Mouse (Mus musculus): ENCODE measurements at regions not wholly inside any gene's neighbourhood (a gene's known extent, or its start where the extent isn't known, plus 50 kb on each side); places are given as distances from the start of the nearest gene placed in this dataset.

GRCm38 (mm10) chr13:25548551-25548950 is 278.2 kb upstream of the Nrsn1 start:
- 91% methylated on average over 9 of the region's 9 CpGs for WGBS
- Histone ChIP-seq H3K9me3 (peaks cover 5% of the 10 kb centered on the region; the same call in 1 of the 2 replicates), H3K9ac (replicated peaks) (no peak overlapping the region), H3K27me3 (no peaks in the 10 kb centered on the region), H3K27ac (no peak overlapping the region), H3K4me3 (replicated peaks) (no peak overlapping the region), H3K36me3 (no peaks in the 10 kb centered on the region), H3K4me1 (replicated peaks) (no peaks in the 10 kb centered on the region), H3K4me2 (no peak overlapping the region)
- no peak for ATAC-seq (ENCODE audit: insufficient number of reproducible peaks, insufficient read depth, low FRiP score, low TSS enrichment, low read depth)

- H3K9ac ChIP-seq (replicated peaks) = no peak overlapping the region
- no peak overlapping the region for H3K4me2 ChIP-seq
- WGBS = 72% methylated on average over 12 of the region's 12 CpGs
- H3K4me1 ChIP-seq (replicated peaks) = no peaks in the 10 kb centered on the region
- H3K27ac ChIP-seq = no peak overlapping the region
- no peaks in the 10 kb centered on the region for H3K27me3 ChIP-seq
- H3K9me3 ChIP-seq = peaks cover 5% of the 10 kb centered on the region; the same call in 1 of the 2 replicates
- no peak overlapping the region for H3K4me3 ChIP-seq (replicated peaks)
- no peaks in the 10 kb centered on the region for H3K36me3 ChIP-seq
- ATAC-seq (ENCODE audit: insufficient number of reproducible peaks, insufficient read depth, low FRiP score, low TSS enrichment, low read depth) = no peak
Observed at GRCm38 (mm10) chr13:25547150-25548145, 277.1 kb upstream of the Nrsn1 start.

- Histone ChIP-seq H3K4me2 (no peak overlapping the region), H3K36me3 (no peaks in the 10 kb centered on the region), H3K4me1 (replicated peaks) (no peaks in the 10 kb centered on the region), H3K27me3 (no peaks in the 10 kb centered on the region), H3K9me3 (0 out of 2 replicates have a peak, but pooled peaks cover 9% of the 10 kb centered on the region), H3K9ac (replicated peaks) (no peak overlapping the region), H3K4me3 (replicated peaks) (no peak overlapping the region), H3K27ac (no peak overlapping the region)
- ATAC-seq (ENCODE audit: insufficient number of reproducible peaks, insufficient read depth, low FRiP score, low TSS enrichment, low read depth) = no peak
- WGBS = 56% methylated on average over 3 of the region's 3 CpGs
Observed at GRCm38 (mm10) chr13:25524094-25524493, 253.8 kb upstream of the Nrsn1 start.

- Histone ChIP-seq H3K4me2 (no peak overlapping the region), H3K9me3 (no peaks in the 10 kb centered on the region), H3K9ac (replicated peaks) (no peak overlapping the region), H3K4me1 (replicated peaks) (peaks cover 6% of the 10 kb centered on the region; the same call in 1 of the 2 replicates), H3K27ac (no peak overlapping the region), H3K4me3 (replicated peaks) (no peak overlapping the region), H3K36me3 (no peaks in the 10 kb centered on the region), H3K27me3 (no peaks in the 10 kb centered on the region)
- no peak for ATAC-seq (ENCODE audit: insufficient number of reproducible peaks, insufficient read depth, low FRiP score, low TSS enrichment, low read depth)
Observed at GRCm38 (mm10) chr13:25507355-25507754, 237.1 kb upstream of the Nrsn1 start.

GRCm38 (mm10) chr13:25494492-25495034 is 224.3 kb upstream of the Nrsn1 start:
- H3K36me3 ChIP-seq = no peaks in the 10 kb centered on the region
- no peak overlapping the region for H3K4me3 ChIP-seq (replicated peaks)
- no peak overlapping the region for H3K27ac ChIP-seq
- no peak overlapping the region for H3K4me2 ChIP-seq
- no peaks in the 10 kb centered on the region for H3K4me1 ChIP-seq (replicated peaks)
- no peak overlapping the region for H3K9ac ChIP-seq (replicated peaks)
- no peak for ATAC-seq (ENCODE audit: insufficient number of reproducible peaks, insufficient read depth, low FRiP score, low TSS enrichment, low read depth)
- no peaks in the 10 kb centered on the region for H3K9me3 ChIP-seq
- no peaks in the 10 kb centered on the region for H3K27me3 ChIP-seq
- 73% methylated on average over 7 of the region's 7 CpGs for WGBS

- no peak overlapping the region for H3K4me2 ChIP-seq
- H3K27me3 ChIP-seq = no peaks in the 10 kb centered on the region
- H3K4me3 ChIP-seq (replicated peaks) = no peak overlapping the region
- 65% methylated on average over 4 of the region's 4 CpGs for WGBS
- H3K9me3 ChIP-seq = no peaks in the 10 kb centered on the region
- no peaks in the 10 kb centered on the region for H3K4me1 ChIP-seq (replicated peaks)
- no peaks in the 10 kb centered on the region for H3K36me3 ChIP-seq
- no peak overlapping the region for H3K27ac ChIP-seq
- ATAC-seq (ENCODE audit: insufficient number of reproducible peaks, insufficient read depth, low FRiP score, low TSS enrichment, low read depth) = no peak
- H3K9ac ChIP-seq (replicated peaks) = no peak overlapping the region
Observed at GRCm38 (mm10) chr13:25490036-25490435, 219.7 kb upstream of the Nrsn1 start.

- no peaks in the 10 kb centered on the region for H3K9me3 ChIP-seq
- H3K27ac ChIP-seq = no peak overlapping the region
- H3K4me1 ChIP-seq (replicated peaks) = no peaks in the 10 kb centered on the region
- 85% methylated on average over 1 of the region's 1 CpGs for WGBS
- H3K4me2 ChIP-seq = no peak overlapping the region
- no peaks in the 10 kb centered on the region for H3K36me3 ChIP-seq
- H3K4me3 ChIP-seq (replicated peaks) = no peak overlapping the region
- H3K27me3 ChIP-seq = no peaks in the 10 kb centered on the region
- H3K9ac ChIP-seq (replicated peaks) = no peak overlapping the region
- ATAC-seq (ENCODE audit: insufficient number of reproducible peaks, insufficient read depth, low FRiP score, low TSS enrichment, low read depth) = no peak
Observed at GRCm38 (mm10) chr13:25483309-25483708, 213.0 kb upstream of the Nrsn1 start.

GRCm38 (mm10) chr13:25451917-25452316 is 181.6 kb upstream of the Nrsn1 start:
- ATAC-seq (ENCODE audit: insufficient number of reproducible peaks, insufficient read depth, low FRiP score, low TSS enrichment, low read depth) = no peak
- no peak overlapping the region for H3K4me3 ChIP-seq (replicated peaks)
- WGBS = 84% methylated on average over 9 of the region's 9 CpGs
- no peak overlapping the region for H3K9ac ChIP-seq (replicated peaks)
- no peak overlapping the region for H3K4me2 ChIP-seq
- no peaks in the 10 kb centered on the region for H3K9me3 ChIP-seq
- H3K27ac ChIP-seq = no peak overlapping the region
- H3K36me3 ChIP-seq = no peaks in the 10 kb centered on the region
- no peaks in the 10 kb centered on the region for H3K27me3 ChIP-seq
- no peaks in the 10 kb centered on the region for H3K4me1 ChIP-seq (replicated peaks)

GRCm38 (mm10) chr13:25451357-25451861 is 181.1 kb upstream of the Nrsn1 start:
- no peak overlapping the region for H3K27ac ChIP-seq
- H3K27me3 ChIP-seq = no peaks in the 10 kb centered on the region
- H3K4me3 ChIP-seq (replicated peaks) = no peak overlapping the region
- H3K9ac ChIP-seq (replicated peaks) = no peak overlapping the region
- 52% methylated on average over 13 of the region's 13 CpGs for WGBS
- H3K9me3 ChIP-seq = no peaks in the 10 kb centered on the region
- ATAC-seq (ENCODE audit: insufficient number of reproducible peaks, insufficient read depth, low FRiP score, low TSS enrichment, low read depth) = no peak
- no peaks in the 10 kb centered on the region for H3K36me3 ChIP-seq
- H3K4me1 ChIP-seq (replicated peaks) = no peaks in the 10 kb centered on the region
- H3K4me2 ChIP-seq = no peak overlapping the region

- Histone ChIP-seq H3K9ac (replicated peaks) (no peak overlapping the region), H3K36me3 (no peaks in the 10 kb centered on the region), H3K27me3 (no peaks in the 10 kb centered on the region), H3K4me2 (no peak overlapping the region), H3K4me3 (replicated peaks) (no peak overlapping the region), H3K9me3 (no peaks in the 10 kb centered on the region), H3K4me1 (replicated peaks) (no peaks in the 10 kb centered on the region; the same call in 1 of the 2 replicates), H3K27ac (no peak overlapping the region)
- ATAC-seq (ENCODE audit: insufficient number of reproducible peaks, insufficient read depth, low FRiP score, low TSS enrichment, low read depth) = no peak
- 60% methylated on average over 6 of the region's 6 CpGs for WGBS
Observed at GRCm38 (mm10) chr13:25429701-25430418, 159.6 kb upstream of the Nrsn1 start.

- WGBS = 63% methylated on average over 3 of the region's 3 CpGs
- no peak for ATAC-seq (ENCODE audit: insufficient number of reproducible peaks, insufficient read depth, low FRiP score, low TSS enrichment, low read depth)
Observed at GRCm38 (mm10) chr13:25403182-25403795, 133.0 kb upstream of the Nrsn1 start.

More at GRCm38 (mm10) chr13:25403182-25403795, 133.0 kb upstream of the Nrsn1 start:
- peaks cover 4% of the 10 kb centered on the region; the same call in 1 of the 2 replicates for H3K4me1 ChIP-seq (replicated peaks)
- no peaks in the 10 kb centered on the region for H3K9me3 ChIP-seq
- no peaks in the 10 kb centered on the region for H3K27me3 ChIP-seq
- no peaks in the 10 kb centered on the region for H3K36me3 ChIP-seq
- H3K4me2 ChIP-seq = no peak overlapping the region
- no peak overlapping the region for H3K9ac ChIP-seq (replicated peaks)
- no peak overlapping the region for H3K27ac ChIP-seq
- no peak overlapping the region for H3K4me3 ChIP-seq (replicated peaks)
